Mouse (Mus musculus) myocyte (in vitro differentiated cells): ENCODE data around the gene Nphp3.

Source experiments
- MAX ChIP-seq: IDR thresholded peaks from one replicate; pipeline ENCODE4 v1.6.1; 2011; ENCODE audit warnings: low read depth, mild to moderate bottlenecking, control low read depth
- MYOD1 ChIP-seq, 3 experiments: IDR thresholded peaks; one replicate each; pipeline ENCODE4 v1.6.1; 2011; ENCODE audit warnings: control low read depth in 2 of 3, low read depth in 2 of 3, mild to moderate bottlenecking in 2 of 3, moderate library complexity in 1 of 3; ENCODE audit not compliant: insufficient read length in 2 of 3, control insufficient read depth in 1 of 3
- MYOG ChIP-seq, 3 experiments: IDR thresholded peaks; one replicate each; pipeline ENCODE4 v1.6.1; 2011; ENCODE audit warnings: control low read depth in 2 of 3, low read depth in 2 of 3, mild to moderate bottlenecking in 2 of 3; ENCODE audit not compliant: insufficient read length in 2 of 3, control insufficient read depth in 1 of 3, insufficient read depth in 1 of 3
- POLR2A ChIP-seq: IDR thresholded peaks from one replicate; pipeline ENCODE4 v1.6.1; 2011; ENCODE audit warnings: low read depth, mild to moderate bottlenecking, control low read depth, moderate library complexity; ENCODE audit not compliant: insufficient read length
- POLR2AphosphoS2 ChIP-seq: IDR thresholded peaks from one replicate; pipeline ENCODE4 v1.6.1; 2011; ENCODE audit warnings: low read depth, control low read depth; ENCODE audit not compliant: insufficient read length
- REST ChIP-seq: IDR thresholded peaks from one replicate; pipeline ENCODE4 v1.6.1; 2011; ENCODE audit warnings: mild to moderate bottlenecking, control low read depth, moderate library complexity; ENCODE audit not compliant: insufficient read depth, insufficient read length
- SRF ChIP-seq: IDR thresholded peaks from one replicate; pipeline ENCODE4 v1.6.1; 2011; ENCODE audit warnings: low read depth; ENCODE audit not compliant: control insufficient read depth, insufficient read length
- TCF12 ChIP-seq: IDR thresholded peaks from one replicate; pipeline ENCODE4 v1.6.1; 2011; ENCODE audit warnings: mild to moderate bottlenecking, control low read depth; ENCODE audit not compliant: poor library complexity, insufficient read depth, severe bottlenecking
- USF1 ChIP-seq: IDR thresholded peaks from one replicate; pipeline ENCODE4 v1.6.1; 2011; ENCODE audit warnings: low read depth, mild to moderate bottlenecking, control low read depth, moderate library complexity

DNA sequence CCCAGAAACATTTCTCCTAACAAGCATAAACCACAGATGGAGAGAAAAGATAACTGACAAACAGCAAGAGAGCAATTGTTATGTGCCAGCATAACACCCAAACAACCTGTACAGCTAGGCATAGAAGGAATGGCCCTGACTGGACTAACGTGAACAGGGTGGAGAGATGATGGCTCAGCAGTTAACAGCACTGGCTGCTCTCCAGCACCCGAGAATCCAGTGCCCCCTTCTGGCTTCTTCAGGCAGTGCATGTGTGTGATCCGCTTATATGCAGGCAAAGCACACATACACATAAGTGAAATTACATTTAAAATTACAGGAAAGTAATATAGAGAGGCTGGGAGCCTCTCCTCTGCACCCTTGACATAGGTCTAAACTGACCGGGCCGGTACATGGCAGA is 77.0 kb downstream of the Nphp3 start:
- TF ChIP-seq POLR2A: no peak
- no peak for TF ChIP-seq SRF
- TF ChIP-seq TCF12: no peak
- no peak for TF ChIP-seq REST
- TF ChIP-seq POLR2AphosphoS2: no peak
- TF ChIP-seq MAX: no peak
- no peak for TF ChIP-seq MYOD1 (IDR thresholded peaks at IDR 0.05; ENCODE audit: control insufficient read depth in 1 of 3, insufficient read length in 2 of 3, low read depth in 2 of 3)
- no peak for TF ChIP-seq USF1
- TF ChIP-seq MYOG (IDR thresholded peaks at IDR 0.05; ENCODE audit: control insufficient read depth in 1 of 3, insufficient read depth in 1 of 3, insufficient read length in 2 of 3, low read depth in 2 of 3): no peak
